Mouse (Mus musculus) adrenal gland, adult 8-10 months (tissue): Measurements from ENCODE around the gene Slc29a2. TPM values are rescaled to one million over a fixed set of nuclear protein-coding genes. Genes with fewer than 3 reads are reported as not detected.
A peak's percentile ranks its signal among the peaks of the same experiment; 100 is the strongest.
"Not testable (repeated sequence)": the region's sequence is repeated elsewhere in the genome, so short reads cannot be mapped to it uniquely, and the experiment has no call there.

Source experiments
- DNase-seq: peaks from one replicate; pipeline ENCODE4 v3.0.0; 2022
- total RNA-seq, 4 experiments: library from RNA; stranded (reverse); gene quantifications; 2 replicates each; pipeline ENCODE4 v1.2.4; 2022

Slc29a2 gene
- 1 to 10 TPM; 4.0 to 5.7 (median 4.5) TPM for total RNA-seq

DNA sequence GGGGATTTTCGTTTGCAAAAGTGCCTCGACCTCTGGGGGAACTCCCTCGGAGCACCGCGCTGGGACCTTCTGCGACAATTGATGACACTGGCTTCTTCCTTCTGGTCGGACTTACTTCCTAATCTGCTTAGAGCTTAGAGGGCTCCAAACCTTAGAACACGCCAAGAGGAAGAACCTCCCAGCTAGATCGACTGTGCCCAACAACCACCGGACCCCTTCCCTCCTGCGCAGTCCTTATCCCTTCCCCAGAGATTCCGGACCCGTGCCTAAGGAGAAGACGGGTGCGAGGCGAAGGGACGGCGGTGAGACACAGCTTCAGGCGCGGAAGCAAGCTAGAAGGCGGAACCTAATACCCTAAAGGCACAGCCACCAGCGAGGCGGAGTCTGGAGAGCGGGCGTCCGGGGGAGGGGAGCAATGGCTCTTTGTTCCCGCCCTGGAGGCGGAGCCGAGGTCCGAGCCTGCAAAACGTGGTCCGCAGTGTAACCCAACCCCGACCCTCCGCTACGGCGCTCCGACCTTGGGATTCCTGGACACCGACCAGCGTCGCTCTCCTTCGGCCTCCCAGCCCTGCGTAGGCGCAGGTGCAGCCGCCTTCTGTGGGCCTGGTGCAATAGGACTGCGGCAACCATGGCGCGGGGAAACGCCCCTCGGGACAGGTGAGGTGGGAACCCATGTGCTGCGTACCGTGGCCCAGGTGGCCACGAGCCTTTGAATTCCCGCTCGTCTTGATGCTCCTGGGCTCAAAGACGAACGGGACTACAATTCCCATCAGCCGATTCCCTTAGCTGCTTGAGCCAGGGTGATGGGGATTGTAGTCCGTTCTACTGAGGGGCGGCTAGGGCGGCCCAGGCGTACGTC lies at the start of gene Slc29a2:
Slc29a2 (plus strand) TSS at position 240 of the 859 bp plus-strand sequence.
- DNase-seq: peak; percentile 94

DNA sequence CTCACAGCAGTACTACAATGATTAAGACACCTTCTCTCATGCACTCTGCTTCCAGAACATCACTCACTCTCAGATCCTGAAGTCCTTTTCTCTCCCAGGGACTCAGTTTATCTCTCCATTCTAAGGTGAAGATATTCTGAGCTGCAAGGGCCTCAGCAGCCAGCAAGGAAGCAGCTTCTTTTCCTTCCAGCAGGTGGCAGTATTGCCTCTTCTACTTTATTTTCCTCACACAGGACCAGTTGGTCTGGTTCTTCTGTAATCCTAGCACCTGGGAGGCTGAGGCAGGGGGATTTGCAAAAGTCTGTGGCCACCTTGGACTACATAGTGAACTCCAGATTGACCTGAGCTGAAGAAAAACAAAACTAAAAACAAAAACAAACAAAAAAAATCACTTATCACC lies 41.9 kb upstream of the Slc29a2 start:
- peak; percentile 23 for DNase-seq

DNA sequence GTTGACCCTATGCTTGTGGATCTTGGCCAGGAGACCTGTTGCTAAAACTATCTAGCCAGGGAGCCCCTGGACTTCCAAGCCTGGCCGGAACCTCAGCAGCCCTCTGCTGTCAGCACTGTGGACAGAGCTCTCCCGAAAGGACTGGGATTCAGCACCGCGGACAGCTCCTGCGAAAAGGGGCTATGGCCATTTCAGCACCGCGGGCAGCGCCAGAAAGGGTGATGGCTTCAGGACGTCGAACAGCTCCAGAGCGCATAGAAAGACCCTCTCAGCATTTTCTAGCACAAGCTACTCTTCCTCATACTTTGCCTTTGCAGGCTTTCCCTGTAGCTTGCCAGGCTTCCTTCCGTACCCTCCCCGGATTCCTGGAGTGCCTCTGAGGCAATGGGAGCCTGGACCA lies 34.6 kb upstream of the Slc29a2 start:
- peak; percentile 73 for DNase-seq

DNA sequence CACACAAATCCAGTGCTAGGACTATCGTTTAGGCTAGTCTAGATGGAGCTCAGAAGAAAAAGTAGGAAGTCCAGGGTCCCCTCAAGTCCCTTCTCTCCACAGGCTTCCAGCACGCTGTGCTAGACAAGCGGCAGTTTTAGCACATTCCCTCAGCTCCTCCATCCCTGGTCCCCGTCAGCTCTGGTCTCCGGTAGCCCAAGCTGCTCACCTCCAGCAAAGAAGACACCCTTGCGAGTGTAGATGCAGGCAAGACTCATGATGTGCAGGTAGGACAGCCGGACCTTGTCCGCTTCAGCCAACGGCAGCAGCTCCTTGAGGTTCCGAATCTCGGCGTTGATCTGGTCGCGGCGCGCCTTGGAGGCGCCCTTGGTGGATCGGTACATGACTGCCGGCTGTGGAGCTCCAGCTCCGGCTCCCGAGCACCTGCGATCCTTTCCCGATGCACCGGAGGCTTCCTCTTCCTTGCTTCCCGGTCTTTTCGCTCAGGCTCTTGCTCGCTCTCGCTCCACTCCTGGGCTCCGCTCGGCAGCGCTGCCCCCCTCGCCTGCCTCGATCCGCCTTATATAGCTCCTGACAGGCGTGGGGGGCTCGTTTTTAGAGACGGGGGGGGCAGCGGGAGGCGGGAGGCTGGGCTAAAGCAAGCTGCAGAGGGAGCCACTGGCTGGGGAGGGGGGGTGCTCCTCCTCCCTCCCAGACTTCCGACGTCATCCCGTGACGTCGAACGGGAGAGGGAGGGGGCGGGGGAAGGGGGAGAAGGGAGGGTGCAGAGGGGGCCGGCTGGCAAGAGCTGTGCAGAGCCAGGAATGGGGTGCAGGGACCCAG lies 34.0 kb upstream of the Slc29a2 start:
- no peak for DNase-seq

DNA sequence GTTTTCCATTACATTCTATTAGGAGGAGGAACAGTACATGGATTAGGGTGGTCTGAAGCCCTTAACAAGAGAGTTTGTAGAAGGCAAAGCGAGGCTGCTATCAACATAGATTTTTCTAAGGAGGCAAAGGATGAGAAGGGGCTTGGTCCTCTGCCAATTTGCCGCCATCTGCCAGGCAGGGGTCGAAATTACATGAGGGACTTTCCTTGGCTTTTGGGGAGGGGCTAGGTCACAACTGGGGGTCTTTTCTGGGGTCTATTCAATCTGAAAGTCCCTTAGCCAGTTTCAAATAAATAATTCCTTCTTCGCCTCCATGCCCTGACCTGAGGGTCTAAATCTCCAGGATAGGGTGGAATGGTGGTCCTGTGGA lies 33.4 kb upstream of the Slc29a2 start, which contains the start of gene Npas4:
Npas4 (minus strand) TSS at position 61 of the 370 bp plus-strand sequence.
- no peak for DNase-seq

DNA sequence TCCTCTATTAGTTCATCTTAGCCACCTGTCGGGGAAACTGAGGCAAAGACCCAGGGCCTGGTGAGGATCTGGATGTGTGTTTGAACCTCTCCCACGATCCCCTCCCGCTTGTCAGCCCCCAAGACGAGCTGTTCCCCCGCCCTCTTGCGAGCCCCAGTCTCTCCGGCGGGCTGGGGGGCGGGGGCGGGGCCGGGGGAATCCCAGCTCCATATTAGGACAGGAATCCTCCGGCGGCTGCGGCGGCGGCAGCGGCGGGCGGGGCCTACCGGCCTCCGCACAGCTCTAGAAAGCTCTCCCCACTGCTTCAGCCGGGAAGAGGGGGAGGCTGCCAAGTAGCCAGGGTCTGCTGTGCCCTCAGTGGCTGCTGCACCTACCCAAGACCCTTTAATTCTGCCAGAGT lies 32.9 kb upstream of the Slc29a2 start:
- no peak for DNase-seq

DNA sequence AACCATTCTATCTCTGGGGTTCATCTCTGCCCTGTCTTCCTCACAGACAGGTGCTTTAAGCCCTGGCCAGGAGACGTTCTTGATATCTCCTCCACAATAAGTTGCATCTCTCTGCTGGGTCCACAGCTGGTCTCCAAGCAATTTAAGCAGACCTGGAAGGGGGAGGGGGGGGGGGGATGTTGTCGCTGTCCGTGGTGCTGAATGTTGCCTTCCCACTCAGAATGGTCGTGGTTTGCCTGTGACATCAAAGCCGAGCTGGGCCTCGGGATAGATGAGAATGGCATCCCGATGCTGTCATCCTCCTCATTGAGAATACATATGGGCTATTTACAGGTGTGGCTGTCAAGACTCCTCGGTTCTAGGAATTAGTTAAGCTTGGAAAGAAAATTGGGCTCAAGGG lies 31.3 kb upstream of the Slc29a2 start:
- no peak for DNase-seq

DNA sequence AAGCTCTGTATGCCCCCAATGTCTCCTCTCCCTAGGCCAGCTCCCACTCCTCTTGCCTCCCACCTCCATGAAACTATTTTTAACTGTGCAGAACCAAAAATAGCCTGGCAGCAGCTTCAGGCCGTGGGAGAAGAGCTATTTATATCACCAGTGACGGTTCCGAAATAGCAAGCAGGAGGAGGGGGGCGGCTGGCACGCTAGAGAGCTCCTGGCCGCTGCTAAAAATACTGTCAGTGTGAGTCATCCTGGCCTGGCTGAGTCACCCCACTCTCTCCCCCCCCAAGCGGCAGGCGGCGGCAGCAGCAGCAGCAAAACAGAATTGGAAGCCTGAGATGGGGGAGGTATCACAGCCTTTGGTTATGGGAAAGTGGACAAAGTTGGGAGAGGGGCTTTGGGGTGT lies 30.8 kb upstream of the Slc29a2 start:
- DNase-seq: peak; percentile 80

DNA sequence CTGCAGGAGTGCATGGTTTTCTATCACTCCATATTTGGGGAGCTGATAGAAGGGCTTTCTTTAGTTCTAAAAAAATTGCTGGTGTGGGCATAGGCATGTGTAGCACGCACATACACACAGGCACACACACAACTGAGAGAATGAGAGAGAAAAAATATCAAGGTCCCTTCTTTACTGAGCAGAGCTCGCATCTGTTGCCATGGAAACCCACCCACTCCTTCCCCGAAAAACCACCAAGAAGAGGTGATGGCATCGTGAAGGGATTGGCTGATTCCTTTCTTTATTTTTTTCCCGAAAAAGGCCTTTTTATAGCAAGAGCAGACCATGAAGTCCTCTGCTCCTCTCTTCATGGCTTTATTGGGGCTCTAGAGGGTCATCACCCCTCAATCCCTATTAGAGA lies 29.6 kb upstream of the Slc29a2 start:
- no peak for DNase-seq

DNA sequence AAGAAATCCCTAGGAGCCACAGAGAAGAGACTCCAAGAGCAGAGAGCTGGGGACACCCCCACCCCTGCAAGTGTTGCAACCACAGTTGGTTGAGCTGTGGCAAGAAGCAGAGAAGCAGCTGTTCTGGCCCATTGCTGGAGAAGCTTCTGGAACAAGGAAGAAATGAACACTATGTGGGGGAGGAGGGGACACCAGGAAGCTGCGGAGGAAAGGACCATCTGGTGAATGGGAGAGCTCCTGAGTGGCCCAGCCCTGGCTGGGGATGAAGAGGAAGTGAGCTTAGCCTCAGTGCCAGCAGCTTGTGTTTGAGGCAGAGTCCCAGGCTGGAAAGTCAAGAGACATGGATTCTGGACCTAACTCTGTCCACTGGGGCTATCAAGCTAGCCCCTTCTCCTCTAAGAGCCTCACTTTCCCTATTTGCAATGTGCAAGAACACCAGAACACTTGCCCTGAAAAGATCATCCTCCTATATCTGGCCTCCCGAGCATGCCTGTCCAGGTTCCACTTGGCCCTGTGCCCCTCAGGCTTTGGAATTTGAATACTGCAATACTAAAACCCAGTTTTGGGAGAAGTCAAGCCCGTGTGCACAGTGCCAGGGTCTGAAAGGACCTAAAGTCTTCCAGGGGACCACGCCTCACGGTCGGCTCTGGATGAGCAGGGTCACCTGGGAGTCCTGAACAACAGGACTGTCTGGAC lies 24.1 kb upstream of the Slc29a2 start:
- DNase-seq: no peak

DNA sequence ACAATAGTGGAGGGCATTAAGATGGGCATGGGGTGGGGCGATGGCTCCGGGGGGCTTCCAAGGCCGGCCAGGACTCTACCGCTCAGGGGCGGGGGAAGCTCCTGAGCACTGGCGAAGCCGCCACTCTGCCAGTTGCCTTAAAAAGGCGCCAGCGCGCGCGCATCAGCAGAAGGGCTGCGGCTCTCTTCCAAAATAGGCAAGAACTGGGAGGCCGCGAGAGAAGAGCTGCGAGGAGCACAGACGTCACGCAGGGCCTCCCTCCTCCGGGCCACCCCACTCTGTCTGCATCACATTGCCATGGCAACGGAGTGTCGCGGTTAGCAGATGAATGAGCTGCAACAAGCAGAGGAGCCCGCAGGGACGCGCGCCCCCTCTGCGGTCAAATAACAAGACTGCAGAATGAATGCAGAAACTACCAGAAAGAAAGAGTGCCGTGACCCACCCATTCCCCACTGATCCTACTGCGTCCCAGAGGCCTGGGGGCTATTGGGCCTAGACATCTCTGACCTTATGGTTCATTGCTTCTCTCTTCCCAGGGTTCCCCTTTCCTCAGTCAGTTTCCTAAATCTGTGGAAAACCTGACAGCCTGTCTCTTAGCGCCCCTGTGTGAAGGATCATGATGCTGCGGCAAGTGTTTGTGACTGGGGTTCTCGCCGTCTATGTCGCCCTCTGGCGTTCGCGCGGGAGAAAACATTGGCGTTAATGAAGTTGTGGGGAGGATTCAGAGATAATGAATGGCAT lies 21.8 kb upstream of the Slc29a2 start:
- peak; percentile 65 for DNase-seq

DNA sequence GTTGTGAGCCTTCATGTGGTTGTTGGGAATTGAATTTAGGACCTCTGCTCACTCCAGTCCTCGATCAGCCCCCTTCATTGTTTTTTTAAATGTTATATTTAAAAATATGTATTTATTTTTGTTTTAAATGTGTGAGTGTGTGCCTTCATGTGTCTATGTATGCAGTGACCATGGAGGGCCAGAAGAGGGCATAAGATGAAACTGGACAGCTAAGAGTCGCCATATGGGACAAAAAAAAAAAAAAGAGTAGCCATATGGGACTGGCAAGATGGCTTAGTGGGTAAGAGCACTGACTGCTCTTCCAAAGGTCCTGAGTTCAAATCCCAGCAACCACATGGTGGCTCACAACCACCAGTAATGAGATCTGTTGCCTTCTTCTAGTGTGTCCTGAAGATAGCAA lies 20.0 kb upstream of the Slc29a2 start:
- not testable (repeated sequence) for DNase-seq

DNA sequence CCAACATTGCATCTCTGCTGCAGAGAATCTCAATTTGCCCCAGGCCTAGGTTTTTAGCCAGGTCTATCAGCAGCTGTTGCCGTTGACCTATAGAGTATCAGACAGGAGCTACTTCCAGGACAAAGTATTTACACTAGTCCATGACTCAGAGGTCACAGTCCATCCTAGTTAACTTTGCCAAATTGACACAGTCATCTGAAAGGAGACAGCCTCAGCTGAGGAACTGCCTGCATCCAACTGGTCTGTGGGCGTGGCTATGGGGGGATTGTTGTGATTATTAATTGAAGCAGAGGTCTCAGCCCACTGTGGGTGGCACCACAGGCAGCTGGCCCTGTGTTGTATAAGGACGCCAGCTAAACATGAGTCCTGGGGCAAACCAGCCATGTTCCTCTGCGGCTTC lies 18.7 kb upstream of the Slc29a2 start:
- DNase-seq: no peak

DNA sequence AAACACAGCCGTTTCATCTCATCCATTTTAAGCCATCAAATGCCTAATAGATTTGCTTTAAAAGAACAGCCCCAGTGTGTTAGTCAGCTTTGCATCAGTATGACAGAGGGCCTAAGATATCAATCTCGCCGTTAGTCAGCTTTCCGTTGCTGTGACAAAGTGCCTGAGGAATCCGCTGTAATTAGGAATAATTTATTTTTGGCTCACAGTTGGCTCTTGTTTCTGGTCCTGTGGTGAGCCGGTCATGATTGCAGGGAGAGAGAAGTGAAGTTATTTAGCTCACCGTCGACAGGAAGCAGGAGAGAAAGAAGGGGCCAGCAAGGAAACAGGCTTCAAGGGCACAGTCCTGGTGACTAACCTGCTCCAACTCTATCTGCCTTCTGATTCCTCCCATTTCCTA lies 10.5 kb upstream of the Slc29a2 start:
- DNase-seq: no peak

DNA sequence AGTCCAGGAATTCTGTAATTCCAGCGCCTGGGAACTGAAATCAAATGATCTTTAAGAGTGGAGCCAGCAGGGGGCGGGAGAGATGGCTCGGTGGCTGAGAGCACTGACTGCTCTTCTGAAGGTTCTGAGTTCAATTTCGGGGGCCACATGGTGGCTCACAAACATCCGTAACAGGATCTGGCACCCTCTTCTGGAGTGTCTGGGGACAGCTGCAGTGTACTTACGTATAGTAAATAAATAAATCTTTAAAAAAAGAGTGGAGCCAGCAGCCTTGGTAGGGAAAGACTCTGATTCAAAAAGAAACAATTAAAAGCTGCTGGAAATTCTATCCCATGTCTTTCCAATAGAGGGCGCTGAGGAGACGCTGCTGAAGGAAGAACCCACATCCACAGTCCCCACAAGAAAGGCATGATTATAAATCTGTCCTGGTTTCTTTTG lies 8.7 kb upstream of the Slc29a2 start:
- DNase-seq: no peak

DNA sequence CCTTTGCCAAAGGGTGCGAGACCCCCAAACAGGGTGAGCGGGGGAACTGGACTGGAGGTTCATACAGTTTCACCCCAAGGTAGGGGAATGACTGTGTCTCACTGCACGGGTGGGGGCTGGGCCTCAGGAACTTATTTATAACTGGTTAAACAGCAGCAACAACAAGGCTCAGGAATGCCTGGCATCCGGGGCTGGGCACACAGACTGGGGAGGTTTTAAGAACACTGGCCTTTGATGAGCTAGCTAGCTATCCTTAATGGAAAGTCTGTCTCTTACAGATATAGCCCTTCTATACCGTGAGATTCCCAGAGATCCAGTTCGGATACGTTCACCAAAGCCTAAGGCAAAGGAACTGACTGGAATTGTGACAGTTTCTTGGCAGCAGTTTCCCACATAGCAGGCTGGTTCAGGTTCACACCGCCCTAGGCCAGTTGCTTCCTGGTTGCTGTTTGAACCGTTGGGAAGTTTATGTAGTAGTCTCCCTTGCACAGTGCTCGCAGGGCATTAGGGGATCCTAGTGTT lies 7.4 kb upstream of the Slc29a2 start:
- no peak for DNase-seq

DNA sequence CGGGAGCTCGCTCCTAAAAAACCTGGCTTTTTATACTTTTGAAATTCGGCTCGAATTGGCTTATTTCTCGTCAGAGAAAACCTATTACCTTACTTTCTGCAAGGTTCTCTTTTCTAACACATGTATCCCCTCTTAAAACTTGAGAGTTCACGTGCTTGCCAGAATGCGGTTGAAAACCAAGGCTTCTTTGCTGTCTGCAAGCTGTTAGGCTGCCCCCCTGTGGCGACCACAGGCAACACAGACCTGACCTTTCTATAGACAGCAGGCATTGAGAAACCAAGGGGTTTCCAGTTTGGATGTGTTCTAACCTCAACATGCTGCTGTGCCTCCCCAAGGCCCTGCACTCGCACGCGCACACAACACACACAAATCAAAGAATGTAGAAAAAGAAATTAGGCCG lies 6.9 kb upstream of the Slc29a2 start:
- DNase-seq: no peak

DNA sequence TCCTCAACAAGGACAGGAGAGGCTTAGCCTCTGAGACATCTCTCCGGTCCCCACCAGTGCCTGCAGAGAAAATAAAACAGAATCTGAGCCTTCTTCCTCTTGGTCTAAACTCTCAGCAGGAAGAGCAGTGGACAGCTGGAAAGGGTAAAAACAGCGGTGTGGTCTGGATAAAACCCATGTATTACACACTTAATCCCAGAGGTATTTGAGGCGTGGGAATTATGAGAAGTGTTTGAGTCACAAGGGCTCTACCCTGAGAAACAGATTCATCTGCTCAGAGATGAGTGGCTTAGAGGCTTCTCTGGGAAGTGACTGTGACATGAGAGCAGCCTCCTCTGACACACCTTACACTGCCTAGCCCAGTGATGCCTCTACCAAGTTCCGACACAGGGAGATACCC lies 6.0 kb upstream of the Slc29a2 start:
- no peak for DNase-seq

DNA sequence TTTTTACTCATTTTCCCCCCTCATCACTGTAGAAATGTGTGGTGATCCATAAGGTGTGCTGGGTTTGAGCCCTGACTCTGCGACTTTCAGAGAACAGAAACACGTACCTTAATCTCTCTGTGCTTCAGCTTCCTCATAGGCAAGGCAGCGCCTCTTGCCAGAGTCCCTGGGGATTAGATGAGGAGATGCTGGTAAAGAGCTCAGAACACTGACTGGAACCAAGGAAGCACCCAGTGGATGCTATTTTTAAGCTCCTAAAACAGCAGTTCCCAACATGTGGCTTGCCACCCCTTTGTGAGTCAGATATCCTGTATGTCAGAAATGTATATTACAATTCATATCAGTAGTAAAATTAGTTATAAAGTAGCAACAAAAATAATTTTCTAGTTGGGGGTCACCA lies 5.5 kb upstream of the Slc29a2 start:
- no peak for DNase-seq

DNA sequence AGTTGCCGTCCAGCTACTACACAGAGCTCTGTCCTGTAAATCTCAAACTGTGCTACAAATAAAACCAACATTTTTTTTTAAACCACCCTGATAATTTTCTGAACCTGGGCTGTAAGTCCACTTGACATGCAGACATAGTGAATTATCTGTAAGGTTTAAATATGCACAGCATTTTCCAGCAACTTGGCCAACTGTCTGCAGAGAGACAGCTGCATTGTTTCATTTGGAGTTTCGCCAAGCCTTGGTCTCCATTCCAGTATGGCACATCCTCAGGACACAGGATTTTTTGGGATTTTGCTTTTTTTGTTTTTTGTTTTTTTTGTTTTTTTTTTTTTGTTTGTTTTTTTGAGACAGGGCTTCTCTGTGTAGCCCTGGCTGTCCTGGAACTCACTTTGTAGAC lies 2.2 kb upstream of the Slc29a2 start:
- no peak for DNase-seq

DNA sequence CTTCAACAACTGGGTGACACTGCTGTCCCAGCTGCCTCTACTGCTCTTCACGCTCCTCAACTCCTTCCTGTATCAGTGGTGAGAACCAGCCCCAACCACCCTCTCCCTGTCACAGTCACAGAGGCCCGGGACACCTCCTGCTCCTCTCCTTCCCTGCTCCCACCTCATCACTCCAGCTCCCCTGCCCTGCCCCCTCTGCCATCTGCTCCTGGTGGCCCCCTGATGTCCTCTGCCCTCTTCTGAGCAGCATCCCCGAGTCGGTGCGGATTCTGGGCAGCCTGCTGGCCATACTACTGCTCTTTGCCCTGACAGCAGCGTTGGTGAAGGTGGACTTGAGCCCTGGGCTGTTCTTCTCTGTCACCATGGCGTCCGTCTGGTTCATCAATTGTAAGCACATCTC lies 2.5 kb downstream of the Slc29a2 start:
- no peak for DNase-seq

DNA sequence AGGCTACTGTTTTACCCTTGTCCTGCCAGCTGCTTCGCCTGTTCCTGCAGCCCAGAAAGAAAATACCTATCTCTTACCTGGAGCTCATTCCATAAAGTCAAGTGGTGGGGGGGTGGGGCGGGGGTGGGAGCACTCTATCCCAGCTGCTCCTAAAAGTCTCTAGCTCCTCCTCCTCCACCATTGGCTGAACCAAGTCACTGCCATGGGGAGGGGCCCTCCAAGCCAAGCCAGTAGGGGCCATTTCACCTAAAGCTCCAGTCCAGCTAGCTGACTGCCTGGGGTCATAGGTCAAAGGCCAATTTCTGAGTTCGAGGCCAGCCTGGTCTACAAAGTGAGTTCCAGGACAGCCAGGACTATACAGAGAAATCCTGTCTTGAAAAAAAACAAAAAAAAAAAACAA lies 9.0 kb downstream of the Slc29a2 start:
- no peak for DNase-seq
